Mouse (Mus musculus): ENCODE data around the gene Jup. TPM values are rescaled to one million over a fixed set of nuclear protein-coding genes. Genes with fewer than 3 reads are reported as not detected.
"Not testable (repeated sequence)": the region's sequence is repeated elsewhere in the genome, so short reads cannot be mapped to it uniquely, and the experiment has no call there.

Jup gene
- polyA plus RNA-seq, 1 experiment: 9.4 TPM

DNA sequence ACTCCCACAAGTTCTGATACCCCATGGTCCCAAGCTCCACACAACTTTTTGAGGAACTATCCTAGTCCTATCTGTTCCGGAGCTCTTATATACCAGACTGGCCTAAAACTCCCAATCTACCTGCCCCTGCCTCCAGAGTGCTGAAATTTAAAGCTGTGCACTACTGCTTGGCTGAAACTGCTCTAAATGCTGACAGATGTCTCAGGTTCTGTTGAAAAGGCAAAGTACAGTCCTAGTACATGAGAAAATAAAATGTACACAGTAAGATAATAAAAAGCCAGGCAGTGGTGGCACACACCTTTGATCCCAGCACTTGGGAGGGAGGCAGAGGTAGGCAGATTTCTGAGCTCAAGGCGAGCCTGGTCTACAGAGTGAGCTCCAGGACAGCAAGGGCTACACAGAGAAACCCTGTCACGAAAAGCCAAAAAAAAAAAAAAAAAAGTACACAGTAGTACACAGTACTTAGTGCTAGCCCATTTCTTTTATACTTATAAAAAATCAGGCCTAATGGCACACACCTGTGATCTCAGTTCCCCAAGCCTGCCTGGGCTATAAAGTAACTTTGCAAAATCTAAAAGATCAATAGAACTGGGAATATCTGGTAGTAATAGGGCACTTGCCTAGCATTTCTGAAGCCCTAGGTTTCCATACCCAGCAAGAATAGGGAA is 74.8 kb downstream of the Jup start:
- H3K9me3 ChIP-seq: no peaks in the 10 kb centered on the region
- H3K36me3 ChIP-seq (replicated peaks; ENCODE audit: low read length): peaks cover 29% of the 10 kb centered on the region
- TF ChIP-seq FLI1 (IDR thresholded peaks at IDR 0.05; ENCODE audit: low read length): no peak
- no peak for TF ChIP-seq GATA1 (IDR thresholded peaks at IDR 0.05; ENCODE audit: borderline replicate concordance, low read length)
- no peak overlapping the region for H3K4me3 ChIP-seq (replicated peaks)
- H3K4me1 ChIP-seq: peaks cover 30% of the 10 kb centered on the region
- no peaks in the 10 kb centered on the region for H3K27me3 ChIP-seq (replicated peaks)

- H3K9me3 ChIP-seq; H3K27me3 ChIP-seq (replicated peaks): not testable (repeated sequence)
- Histone ChIP-seq H3K4me1 (peaks cover 27% of the 10 kb centered on the region), H3K4me3 (replicated peaks) (peak overlapping the region; percentile 78), H3K36me3 (replicated peaks; ENCODE audit: low read length) (peaks cover 29% of the 10 kb centered on the region)
Measured at GRCm38 (mm10) chr11:100321479-100322305, 75.9 kb downstream of the Jup start.

GRCm38 (mm10) chr11:100320701-100321410 is 76.7 kb downstream of the Jup start:
- peaks cover 29% of the 10 kb centered on the region for H3K36me3 ChIP-seq (replicated peaks; ENCODE audit: low read length)
- peak overlapping the region; percentile 97 for H3K4me3 ChIP-seq (replicated peaks)
- H3K4me1 ChIP-seq: peaks cover 30% of the 10 kb centered on the region
- H3K9me3 ChIP-seq; H3K27me3 ChIP-seq (replicated peaks): not testable (repeated sequence)

DNA sequence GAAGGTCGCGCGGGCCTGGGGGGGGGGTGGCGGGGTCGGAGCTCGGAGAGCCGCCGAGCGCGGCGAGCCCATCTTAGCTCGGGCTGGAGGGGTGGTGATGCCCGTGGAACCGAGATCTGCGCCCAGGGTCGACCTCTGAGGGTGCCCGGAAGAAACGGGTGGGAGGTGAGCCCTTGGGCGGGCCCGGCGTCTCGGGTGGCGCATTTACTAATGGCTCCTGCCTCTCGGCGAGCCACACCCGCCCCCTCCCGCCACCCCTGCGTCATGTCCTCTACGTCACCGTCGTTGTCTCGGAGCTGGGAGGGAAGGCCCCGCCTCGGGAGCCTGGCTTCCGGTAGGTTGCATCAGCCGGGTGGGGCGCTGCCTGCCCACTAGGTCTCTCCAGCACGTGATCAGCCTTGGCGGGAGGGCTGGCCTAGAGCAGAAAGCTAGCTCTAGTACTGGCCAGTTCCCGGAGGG is 77.4 kb downstream of the Jup start:
- Histone ChIP-seq H3K4me1 (peaks cover 30% of the 10 kb centered on the region), H3K27me3 (replicated peaks) (peaks cover 4% of the 10 kb centered on the region), H3K4me3 (replicated peaks) (peak overlapping the region; percentile 97), H3K36me3 (replicated peaks; ENCODE audit: low read length) (peaks cover 28% of the 10 kb centered on the region), H3K9me3 (no peaks in the 10 kb centered on the region)
- TF ChIP-seq FLI1 (IDR thresholded peaks at IDR 0.05; ENCODE audit: low read length) (peak; percentile 87), GATA1 (IDR thresholded peaks at IDR 0.05; ENCODE audit: borderline replicate concordance, low read length) (no peak)

DNA sequence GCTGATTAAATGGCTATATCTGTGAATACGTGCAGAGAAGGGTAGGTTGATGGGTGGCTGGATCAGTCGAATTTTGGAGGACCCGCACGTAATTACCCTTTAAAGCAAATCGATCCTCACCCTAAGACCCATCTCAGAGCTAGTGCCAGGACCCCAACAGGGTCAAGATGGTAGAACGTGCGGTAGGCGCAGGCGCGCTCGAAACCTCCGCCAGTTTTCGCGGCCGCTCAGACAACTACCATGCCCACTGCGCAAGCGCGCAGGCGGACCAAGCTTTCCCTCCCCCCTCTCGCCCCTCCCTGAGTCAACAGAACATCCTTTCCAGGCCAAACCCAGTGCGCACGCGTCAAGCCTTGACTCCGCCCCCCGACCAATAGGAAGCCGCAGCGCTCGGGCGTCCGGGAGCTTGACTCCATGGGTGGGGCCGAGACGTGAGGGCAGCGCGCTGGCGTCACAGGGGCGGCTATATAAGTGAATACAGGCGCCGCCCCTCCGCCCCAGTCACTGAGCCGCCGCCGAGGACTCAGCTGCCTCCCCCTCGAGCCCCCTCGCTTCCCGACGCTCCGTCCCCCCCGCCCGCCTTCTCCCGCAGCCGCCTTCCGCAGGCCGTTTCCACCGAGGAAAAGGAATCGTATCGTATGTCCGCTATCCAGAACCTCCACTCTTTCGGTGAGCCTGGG is 77.9 kb downstream of the Jup start, which contains the start of gene Eif1:
Gene Eif1, plus strand, starts transcription at position 394 of the 680 bp plus-strand sequence.
- Histone ChIP-seq H3K4me3 (replicated peaks) (peak within 1 kb of the TSS; percentile 97), H3K27me3 (replicated peaks) (peaks cover 4% of the 10 kb centered on the region), H3K4me1 (peaks cover 30% of the 10 kb centered on the region), H3K9me3 (no peaks in the 10 kb centered on the region), H3K36me3 (replicated peaks; ENCODE audit: low read length) (peaks cover 24% of the 10 kb centered on the region)
- no peak for TF ChIP-seq GATA1 (IDR thresholded peaks at IDR 0.05; ENCODE audit: borderline replicate concordance, low read length)
- no peak for TF ChIP-seq FLI1 (IDR thresholded peaks at IDR 0.05; ENCODE audit: low read length)

Other genes with a start within 250 kb of the Jup start
- not detected in 2 replicates for gene Krt19, start 249.1 kb downstream of the Jup start, polyA plus RNA-seq (2012; ENCODE audit: insufficient read depth, low replicate concordance)
- not detected in 2 replicates for gene Krt9, start 204.5 kb downstream of the Jup start, polyA plus RNA-seq (2012; ENCODE audit: insufficient read depth, low replicate concordance)
- gene Krt14, start 190.2 kb downstream of the Jup start, polyA plus RNA-seq (2012; ENCODE audit: insufficient read depth, low replicate concordance): 1.2 TPM in 1 of 2 replicates, not detected in the other
- gene Krt16, start 148.9 kb downstream of the Jup start, polyA plus RNA-seq (2012; ENCODE audit: insufficient read depth, low replicate concordance): not detected in 2 replicates
- gene Krt17, start 136.7 kb downstream of the Jup start, polyA plus RNA-seq (2012; ENCODE audit: insufficient read depth, low replicate concordance): 0.08 and 2.6 TPM in 2 replicates
- not detected in 2 replicates for gene Krt42, start 127.9 kb downstream of the Jup start, polyA plus RNA-seq (2012; ENCODE audit: insufficient read depth, low replicate concordance)
- 123 and 768 TPM in 2 replicates for gene Eif1, start 77.9 kb downstream of the Jup start, polyA plus RNA-seq (2012; ENCODE audit: insufficient read depth, low replicate concordance)
- gene Gast, start 63.4 kb downstream of the Jup start, polyA plus RNA-seq (2012; ENCODE audit: insufficient read depth, low replicate concordance): not detected in 2 replicates
- gene Hap1, start 41.6 kb downstream of the Jup start, polyA plus RNA-seq (2012; ENCODE audit: insufficient read depth, low replicate concordance): 0.06 TPM in 1 of 2 replicates, not detected in the other
- gene P3h4, start 17.1 kb upstream of the Jup start, polyA plus RNA-seq (2012; ENCODE audit: insufficient read depth, low replicate concordance): not detected in 2 replicates
- 0.22 TPM in 1 of 2 replicates, not detected in the other for gene Fkbp10, start 17.9 kb upstream of the Jup start, polyA plus RNA-seq (2012; ENCODE audit: insufficient read depth, low replicate concordance)
- 48.3 and 86.4 TPM in 2 replicates for gene Nt5c3b, start 44.0 kb upstream of the Jup start, polyA plus RNA-seq (2012; ENCODE audit: insufficient read depth, low replicate concordance)
- 0.56 TPM in 1 of 2 replicates, not detected in the other for gene Klhl10, start 44.2 kb upstream of the Jup start, polyA plus RNA-seq (2012; ENCODE audit: insufficient read depth, low replicate concordance)
- 1.6 TPM in 1 of 2 replicates, not detected in the other for gene Klhl11, start 75.0 kb upstream of the Jup start, polyA plus RNA-seq (2012; ENCODE audit: insufficient read depth, low replicate concordance)
- gene Acly, start 130.2 kb upstream of the Jup start, polyA plus RNA-seq (2012; ENCODE audit: insufficient read depth, low replicate concordance): 7.2 and 21.1 TPM in 2 replicates
- 0.29 TPM in 1 of 2 replicates, not detected in the other for gene Ttc25, start 147.8 kb upstream of the Jup start, polyA plus RNA-seq (2012; ENCODE audit: insufficient read depth, low replicate concordance)
- 13.3 and 17.1 TPM in 2 replicates for gene Cnp, start 177.1 kb upstream of the Jup start, polyA plus RNA-seq (2012; ENCODE audit: insufficient read depth, low replicate concordance)
- 62.7 and 103 TPM in 2 replicates for gene Nkiras2, start 221.5 kb upstream of the Jup start, polyA plus RNA-seq (2012; ENCODE audit: insufficient read depth, low replicate concordance)
- gene Dnajc7, start 222.4 kb upstream of the Jup start, polyA plus RNA-seq (2012; ENCODE audit: insufficient read depth, low replicate concordance): 1.8 and 86.6 TPM in 2 replicates